Mouse (Mus musculus) adrenal gland, adult 2 months (tissue): ENCODE measurements around the gene Dlgap4. TPM values are rescaled to one million over a fixed set of nuclear protein-coding genes. Genes with fewer than 3 reads are reported as not detected.

Source experiments
- DNase-seq: peaks from one replicate; pipeline ENCODE4 v3.0.0; 2021
- polyA plus RNA-seq: library from polyadenylated mRNA; depleted of rRNA; stranded (reverse); fragments of >200 nt; gene quantifications from 2 replicates; pipeline ENCODE4 v1.2.3, GENCODE M21; 2012
- total RNA-seq, 2 experiments: library from RNA; stranded (reverse); gene quantifications; 2 replicates each; pipeline ENCODE4 v1.2.3; 2021

Gene Dlgap4
- total and polyA plus RNA-seq, 3 experiments, result 49.5 to 87.7 (median 58.3) TPM

GRCm38 (mm10) chr2:156741998-156742397 is 128.5 kb downstream of the Dlgap4 start:
- DNase-seq, result no peak

- DNase-seq, result no peak
Measured at GRCm38 (mm10) chr2:156743248-156743647, 129.7 kb downstream of the Dlgap4 start.

DNA sequence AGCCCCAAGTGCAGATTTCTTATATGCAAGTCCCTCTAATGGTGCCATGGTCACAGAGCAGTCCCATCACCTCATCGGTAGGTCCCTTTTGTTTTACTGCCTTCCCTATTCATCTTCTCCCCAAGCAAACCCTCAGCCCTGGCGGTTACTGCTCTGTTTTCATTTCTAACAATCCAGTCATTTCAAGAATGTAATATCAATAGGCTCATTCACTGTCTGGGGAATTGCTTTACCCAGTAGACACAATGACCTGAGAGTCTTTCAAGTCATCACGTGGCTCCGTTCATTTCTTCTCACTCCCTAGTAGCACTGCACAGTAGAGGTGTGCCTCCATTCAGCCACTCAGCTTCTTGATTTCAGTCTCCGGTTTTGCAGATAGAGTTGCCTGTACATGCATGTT is 130.9 kb downstream of the Dlgap4 start:
- no peak for DNase-seq

DNA sequence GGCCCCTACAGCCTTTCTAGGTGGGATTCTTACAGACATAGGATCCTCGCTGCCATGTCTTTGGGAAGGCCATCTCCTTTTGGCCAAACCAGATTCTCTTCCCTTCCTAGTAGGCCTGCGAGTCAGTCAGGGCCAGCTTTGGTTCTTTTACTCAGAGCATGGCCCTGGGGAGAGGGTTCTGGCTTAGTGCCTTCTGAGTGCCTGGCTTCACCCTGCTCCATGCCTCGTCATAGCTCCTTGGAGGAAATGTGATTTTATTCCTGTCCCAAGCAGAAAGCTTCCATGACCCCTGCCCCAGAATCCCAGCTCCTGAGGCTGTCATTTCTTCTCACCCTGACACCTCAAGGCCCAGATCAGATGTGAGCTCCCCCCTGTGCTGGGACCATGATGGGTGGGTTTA is 133.8 kb downstream of the Dlgap4 start:
- no peak for DNase-seq

DNA sequence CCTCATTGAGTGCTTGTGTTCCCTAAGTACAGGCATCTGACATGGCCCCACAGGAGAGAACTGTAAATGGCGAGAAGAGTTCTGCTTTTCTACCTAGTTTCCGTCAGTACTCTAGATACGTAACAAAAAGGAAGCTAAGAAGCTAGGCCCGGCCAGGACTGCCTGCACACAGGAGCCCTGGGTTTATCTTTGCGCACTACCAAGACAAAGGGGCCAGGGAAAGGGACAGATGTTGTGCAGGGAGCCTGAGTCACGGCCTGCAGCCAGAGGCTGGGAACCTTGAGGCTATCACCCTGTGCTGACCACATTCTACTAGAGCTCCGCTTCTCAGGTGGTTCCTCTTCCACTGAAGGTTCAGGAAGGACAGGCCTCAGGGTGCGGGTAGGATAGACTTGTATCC is 136.2 kb downstream of the Dlgap4 start:
- DNase-seq, result no peak

GRCm38 (mm10) chr2:156756937-156757336 is 143.4 kb downstream of the Dlgap4 start:
- DNase-seq, result no peak

- no peak for DNase-seq
Measured at GRCm38 (mm10) chr2:156760843-156761505, 147.5 kb downstream of the Dlgap4 start.

DNA sequence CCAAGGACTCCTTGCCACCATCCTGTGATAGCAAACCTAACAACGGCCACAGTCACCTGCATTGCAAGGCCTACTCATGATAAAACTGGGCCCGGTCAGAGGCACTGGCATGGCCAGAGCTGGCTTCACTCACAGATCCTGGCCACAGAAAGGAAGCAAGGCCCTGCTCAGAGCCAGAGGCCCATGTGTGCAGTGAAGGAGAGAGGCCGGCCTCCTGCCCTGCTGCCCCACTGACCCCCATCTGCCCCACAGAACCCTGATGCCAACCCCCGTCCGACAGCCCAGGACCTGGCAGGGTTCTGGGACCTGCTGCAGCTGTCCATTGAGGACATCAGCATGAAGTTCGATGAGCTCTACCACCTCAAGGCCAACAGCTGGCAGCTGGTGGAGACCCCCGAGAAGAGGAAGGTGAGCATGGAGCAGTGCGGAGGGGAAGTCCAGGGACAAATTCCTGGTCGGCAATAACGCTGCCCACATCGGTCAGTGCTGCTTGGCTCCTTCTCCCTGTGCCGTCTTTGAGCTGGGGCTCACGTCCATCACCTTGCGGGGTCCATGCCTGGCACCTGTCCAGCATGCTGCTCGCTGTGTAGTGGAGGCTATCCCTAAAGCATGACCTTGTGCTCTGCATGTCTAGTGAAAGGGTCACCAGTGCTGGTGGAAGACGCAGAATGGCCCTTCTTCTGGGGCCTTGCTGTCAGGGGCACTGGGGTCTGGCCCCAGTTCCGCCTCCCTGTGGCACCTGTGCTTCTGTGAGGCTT is 148.2 kb downstream of the Dlgap4 start:
- DNase-seq, result no peak

DNA sequence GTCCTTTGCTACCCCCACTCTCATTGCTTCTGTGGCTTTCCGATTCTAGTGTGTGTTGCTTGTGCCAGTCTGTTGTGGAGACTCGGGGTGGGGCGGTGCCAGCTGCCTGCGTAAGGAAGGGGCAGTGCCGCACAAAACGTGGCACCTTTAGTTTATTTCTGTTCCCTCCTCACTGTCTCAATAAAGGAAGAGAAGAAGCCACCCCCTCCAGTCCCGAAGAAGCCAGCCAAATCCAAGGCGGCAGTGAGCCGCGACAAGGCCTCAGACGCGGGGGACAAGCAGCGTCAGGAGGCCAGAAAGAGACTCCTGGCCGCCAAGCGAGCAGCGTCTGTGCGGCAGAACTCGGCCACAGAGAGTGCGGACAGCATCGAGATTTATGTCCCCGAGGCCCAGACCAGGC is 149.0 kb downstream of the Dlgap4 start:
- DNase-seq, result peak; percentile 58

DNA sequence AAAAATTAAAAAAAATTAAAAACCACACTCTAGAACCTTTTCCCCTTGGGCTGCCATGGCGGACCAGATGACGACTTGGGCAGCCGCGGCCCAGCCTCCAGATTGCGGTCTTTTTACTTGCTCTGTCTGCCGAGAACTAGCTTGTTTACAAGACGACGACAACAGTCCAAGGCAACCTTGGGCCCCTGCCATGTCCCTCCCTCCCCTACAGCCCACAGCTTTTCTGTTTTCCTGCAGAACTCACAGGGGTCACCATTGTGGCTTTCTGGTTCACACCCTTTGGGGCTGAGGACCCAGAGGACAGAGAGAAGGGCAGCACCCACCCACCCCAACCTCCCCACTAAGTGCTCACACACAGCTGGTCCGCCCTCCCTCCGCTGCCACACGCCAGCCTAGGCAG is 149.6 kb downstream of the Dlgap4 start:
- DNase-seq, result peak; percentile 86

DNA sequence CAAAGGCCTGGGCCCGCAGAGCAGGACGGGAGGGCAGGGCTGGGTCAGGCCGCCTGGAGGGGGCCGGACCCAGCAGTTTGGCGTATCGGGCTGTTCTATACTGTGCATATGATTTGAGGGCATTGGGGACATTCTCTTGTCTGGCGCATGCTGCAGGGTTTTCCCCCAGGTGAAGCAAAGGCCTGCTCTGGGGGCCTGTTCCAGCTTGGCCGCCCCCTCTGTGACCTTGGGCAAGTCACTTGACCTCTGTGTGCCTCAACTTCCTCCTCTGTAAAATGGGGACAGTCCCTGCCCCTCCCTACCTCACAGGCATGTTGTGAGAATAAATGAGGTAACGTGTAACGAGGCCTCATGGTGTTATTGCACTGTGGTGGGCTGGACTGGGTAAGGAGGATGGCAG is 150.5 kb downstream of the Dlgap4 start:
- no peak for DNase-seq

DNA sequence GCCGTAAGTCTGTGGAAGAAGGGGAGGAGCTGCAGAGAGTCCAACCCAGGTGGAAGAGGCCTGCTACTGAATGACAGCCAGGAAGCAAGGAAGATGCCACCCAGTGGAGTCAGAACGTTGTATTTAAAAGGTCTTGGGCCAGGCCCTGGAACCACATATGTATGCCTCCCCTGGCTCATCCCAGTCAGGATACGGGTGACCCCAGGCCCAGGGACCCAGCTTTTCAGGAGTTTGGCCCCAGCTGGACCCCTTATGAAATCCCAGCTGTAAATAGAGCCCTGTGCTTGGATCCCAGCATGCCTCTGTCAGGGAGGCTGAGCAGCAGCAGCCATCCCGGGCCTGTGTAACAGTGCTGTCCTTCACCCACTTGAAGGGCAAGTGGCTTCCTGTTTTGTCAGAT is 151.2 kb downstream of the Dlgap4 start:
- no peak for DNase-seq

- DNase-seq, result no peak
Measured at GRCm38 (mm10) chr2:156765593-156765992, 152.1 kb downstream of the Dlgap4 start.

GRCm38 (mm10) chr2:156766227-156767019 is 152.9 kb downstream of the Dlgap4 start:
- DNase-seq, result no peak

- DNase-seq, result no peak
Measured at GRCm38 (mm10) chr2:156767108-156767507, 153.6 kb downstream of the Dlgap4 start.

- DNase-seq, result peak; percentile 1
Measured at GRCm38 (mm10) chr2:156769274-156769673, 155.8 kb downstream of the Dlgap4 start.

DNA sequence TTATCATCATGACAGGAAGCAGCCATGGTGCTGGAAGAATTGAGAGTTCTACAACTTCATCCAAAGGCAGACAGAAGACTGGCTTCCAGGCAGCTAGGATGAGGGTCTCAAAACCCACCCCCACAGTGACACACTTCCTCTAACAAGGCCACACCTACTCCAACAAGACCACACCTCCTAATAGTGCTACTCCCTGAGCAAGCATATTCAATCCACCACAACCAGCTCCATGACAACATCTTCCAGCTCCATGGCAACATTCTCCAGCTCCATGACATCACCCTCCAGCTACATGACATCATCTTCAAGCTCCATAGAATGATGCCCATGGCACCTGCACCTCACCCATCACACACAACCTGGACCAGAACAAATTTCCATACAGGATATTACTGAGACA is 160.0 kb downstream of the Dlgap4 start:
- peak; percentile 0 for DNase-seq

GRCm38 (mm10) chr2:156774035-156774737 is 160.7 kb downstream of the Dlgap4 start:
- DNase-seq, result peak; percentile 1

GRCm38 (mm10) chr2:156774738-156775454 is 161.4 kb downstream of the Dlgap4 start, which contains the start of gene Myl9:
Gene Myl9, plus strand, starts transcription at chr2:156775420.
- peak; percentile 42 for DNase-seq

GRCm38 (mm10) chr2:156775455-156776435 is 162.2 kb downstream of the Dlgap4 start:
- peak; percentile 1 for DNase-seq
